Mouse (Mus musculus): ENCODE measurements around the gene Sgpp1.

DNA sequence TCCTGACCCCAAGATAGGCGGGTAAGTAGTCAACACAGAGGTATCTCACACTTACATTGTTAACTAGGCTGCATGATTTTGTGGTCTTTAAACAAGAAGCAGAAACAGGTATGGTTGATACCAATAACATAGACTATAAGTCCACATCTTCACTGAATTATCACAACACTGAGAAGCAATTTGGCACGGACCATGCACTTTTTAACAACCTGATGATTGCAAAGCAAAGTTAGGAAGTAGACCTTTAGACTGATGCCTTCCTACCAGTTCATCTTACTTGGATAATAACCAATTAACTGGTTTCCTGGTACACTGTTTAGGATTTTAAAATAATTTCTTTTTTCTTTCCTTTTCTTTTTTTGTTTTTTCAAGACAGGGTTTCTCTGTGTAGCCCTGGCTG, 67.3 kb downstream of the Sgpp1 start:
- TF ChIP-seq FLI1 (IDR thresholded peaks at IDR 0.05; ENCODE audit: low read length), result no peak
- no peak for TF ChIP-seq GATA1 (IDR thresholded peaks at IDR 0.05; ENCODE audit: borderline replicate concordance, low read length)

Measured in megakaryocyte, embryonic 14.5 days (primary cell).